Mouse (Mus musculus) ES-CJ7 (cell line): ENCODE measurements around the gene Fancd2.

Experiments
- DNase-seq: peaks from one replicate; pipeline ENCODE4 v3.0.0; 2011; ENCODE audit warnings: low read depth, low spot score

Fancd2 gene

DNA sequence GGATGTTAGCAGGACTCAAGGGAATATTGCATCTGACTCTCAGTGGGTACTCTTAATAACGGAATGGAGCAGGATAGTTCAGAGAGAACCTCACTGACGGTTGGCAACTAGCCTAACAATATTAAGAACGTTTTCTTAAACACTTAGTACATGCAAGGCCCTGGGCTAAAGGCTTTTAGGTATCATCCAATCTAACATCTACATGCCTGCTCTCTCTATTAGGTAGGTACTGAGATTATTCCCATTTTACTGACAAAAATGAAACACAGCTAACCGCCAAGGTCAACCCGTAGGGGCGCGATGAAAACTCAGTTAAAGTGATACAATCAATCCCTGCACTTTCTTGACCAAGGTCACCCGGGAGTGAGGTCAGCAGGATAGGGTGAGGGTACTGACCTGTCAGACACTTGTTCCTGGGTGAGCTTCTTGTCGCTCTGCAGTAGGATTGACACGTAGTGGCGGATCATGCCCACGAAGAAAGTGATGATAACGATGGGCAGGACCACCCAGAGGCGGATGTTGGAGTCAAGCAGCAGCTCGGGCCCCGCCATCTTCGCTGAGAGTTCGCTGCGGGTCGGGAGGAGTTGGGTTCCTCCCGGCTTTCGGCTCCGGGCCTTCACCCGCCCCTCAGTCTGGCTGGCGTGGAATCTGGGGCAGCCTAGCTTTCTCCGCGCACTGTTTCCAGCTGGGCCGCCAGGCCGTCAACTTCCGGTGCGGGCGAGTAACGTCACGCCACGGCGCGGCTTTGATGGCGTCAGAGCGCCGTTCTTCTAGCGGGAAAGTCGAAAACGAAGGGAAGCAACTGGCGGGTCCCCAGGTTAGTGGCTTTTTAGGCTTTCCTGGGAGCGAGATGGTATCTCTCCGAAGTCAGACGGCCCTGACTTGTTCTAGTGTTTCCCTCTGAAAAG lies at the start of gene Fancd2, which contains the start of gene Emc3:
Gene Fancd2, plus strand, starts transcription at position 751 of the 908 bp plus-strand sequence.
Gene Emc3, minus strand, starts transcription at position 721 of the 908 bp plus-strand sequence.
- DNase-seq: peak; percentile 93

GRCm38 (mm10) chr6:113482477-113483099 lies 48.9 kb upstream of the Fancd2 start:
- DNase-seq: peak; percentile 50

DNA sequence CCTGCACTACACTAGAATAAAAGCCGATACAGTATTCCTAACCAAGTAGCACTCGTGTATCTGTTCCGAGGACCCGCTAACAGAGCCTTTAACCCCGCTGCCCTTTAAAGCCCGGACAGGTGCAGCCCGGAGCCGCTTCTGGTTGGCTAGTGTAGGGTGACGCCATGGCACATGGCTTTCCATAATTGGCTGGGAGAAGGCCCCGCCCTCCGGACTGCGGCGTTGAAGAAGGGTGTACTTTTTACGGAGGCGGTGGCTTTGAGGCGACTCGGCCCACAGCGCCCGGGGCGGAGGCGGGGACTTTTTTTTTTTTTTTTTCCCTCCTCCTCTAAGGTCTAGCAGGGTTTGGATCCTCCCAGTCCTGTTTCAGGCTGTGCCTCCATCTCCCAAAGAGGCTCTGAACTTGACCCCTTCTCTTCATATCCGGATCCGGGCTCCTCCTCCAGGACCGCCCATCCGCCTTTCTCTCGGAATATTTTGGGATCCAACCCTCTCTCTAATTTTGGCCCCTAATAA lies 48.3 kb upstream of the Fancd2 start, which contains the start of gene Creld1:
Gene Creld1, plus strand, starts transcription at position 198 of the 516 bp plus-strand sequence.
- peak; percentile 100 for DNase-seq

DNA sequence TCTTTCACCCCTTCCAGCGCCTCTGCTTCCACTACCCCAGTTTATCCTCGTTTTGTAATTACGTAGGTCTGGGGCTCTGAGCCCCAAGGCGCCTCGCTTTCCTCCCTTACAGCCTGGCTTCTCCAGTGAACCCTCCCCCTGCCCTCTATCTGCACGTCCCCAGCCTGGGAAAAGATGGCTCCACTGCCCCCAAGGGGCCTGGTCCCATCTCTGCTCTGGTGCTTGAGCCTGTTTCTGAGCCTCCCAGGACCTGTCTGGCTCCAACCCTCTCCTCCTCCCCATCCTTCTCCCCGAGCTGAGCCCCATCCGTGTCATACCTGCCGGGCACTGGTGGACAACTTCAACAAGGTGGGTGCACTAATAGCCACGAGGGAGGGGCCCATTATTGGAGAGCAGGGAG lies 47.8 kb upstream of the Fancd2 start:
- DNase-seq: peak; percentile 64

GRCm38 (mm10) chr6:113487125-113487576 lies 44.3 kb upstream of the Fancd2 start:
- peak; percentile 73 for DNase-seq

DNA sequence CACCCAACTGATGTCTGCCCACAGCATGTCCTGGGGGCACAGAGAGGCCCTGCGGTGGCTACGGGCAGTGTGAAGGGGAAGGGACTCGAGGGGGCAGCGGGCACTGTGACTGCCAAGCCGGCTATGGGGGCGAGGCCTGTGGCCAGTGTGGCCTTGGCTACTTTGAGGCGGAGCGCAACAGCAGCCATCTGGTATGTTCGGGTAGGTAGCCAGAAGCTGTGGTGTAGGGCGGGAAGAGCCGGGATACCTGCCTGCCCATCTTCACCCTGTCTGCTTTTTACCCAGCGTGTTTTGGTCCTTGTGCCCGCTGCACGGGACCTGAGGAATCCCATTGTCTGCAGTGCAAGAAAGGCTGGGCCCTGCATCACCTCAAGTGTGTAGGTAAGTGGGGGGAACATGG lies 42.1 kb upstream of the Fancd2 start:
- DNase-seq: no peak

GRCm38 (mm10) chr6:113492101-113492864 lies 39.2 kb upstream of the Fancd2 start:
- peak; percentile 61 for DNase-seq

DNA sequence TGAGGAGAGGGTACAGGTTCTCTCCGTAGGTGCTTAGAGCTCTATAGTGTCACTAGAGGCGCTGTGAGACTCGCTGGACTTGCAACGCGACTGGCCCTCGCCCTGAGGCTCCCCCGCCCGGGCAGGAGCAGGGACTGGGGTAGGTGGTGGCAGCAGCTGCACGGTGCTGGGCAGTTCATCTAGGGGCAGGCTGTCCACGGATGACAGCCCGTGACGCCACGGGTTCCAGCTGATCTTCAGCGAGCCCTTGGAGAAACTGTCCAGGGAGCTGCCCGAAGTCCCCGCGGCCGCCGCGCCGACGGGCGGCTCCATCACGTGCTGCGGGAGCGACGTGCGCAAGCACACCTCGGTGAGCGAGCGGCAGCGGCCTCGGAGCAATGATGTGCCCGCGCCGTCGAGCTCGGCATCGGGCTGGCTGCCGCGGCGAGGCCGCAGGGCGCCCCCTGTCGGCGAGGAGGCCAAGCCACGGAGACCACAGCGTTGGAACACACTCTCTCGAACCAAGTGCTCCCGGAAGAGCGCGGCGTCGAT lies 37.2 kb upstream of the Fancd2 start:
- DNase-seq: peak; percentile 91

- DNase-seq: no peak
Measured at GRCm38 (mm10) chr6:113495071-113495675, 36.3 kb upstream of the Fancd2 start.

GRCm38 (mm10) chr6:113499346-113499745 lies 32.1 kb upstream of the Fancd2 start:
- no peak for DNase-seq

DNA sequence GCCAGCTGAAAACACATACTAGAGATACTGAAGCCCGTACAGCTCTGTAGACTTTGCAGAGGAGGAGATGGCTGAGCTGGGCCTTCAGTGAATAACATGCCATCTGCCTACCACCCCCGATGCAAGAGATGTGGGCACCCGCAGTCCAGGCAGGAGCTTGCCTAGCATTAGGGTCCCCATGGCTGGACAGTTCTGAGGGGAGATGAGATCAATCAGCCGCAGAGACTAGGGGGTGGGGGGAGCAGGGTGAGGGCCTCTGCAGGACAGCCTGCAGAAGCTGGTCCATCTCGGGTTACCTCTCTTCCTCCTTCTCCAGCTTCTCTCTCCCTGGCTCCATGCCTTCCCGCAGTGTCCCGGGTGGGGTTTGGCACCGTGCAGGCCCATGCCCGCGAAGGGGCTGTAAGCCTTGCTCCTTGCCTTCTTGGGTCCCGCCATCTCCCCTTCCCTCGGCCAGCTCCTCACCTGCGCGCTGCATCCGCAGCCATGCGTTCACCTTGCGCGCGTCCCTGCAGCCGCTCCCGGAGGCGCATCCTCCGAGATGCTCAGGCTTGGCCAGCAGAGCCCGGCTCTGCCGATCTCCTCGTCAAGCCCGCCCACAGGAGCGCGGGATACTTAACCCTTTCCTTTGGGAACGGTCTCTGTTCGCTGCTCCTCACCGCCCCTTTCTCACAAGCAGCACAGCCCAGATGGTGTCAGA lies 29.9 kb upstream of the Fancd2 start, which contains the start of gene Prrt3:
Gene Prrt3, minus strand, starts transcription at position 544 of the 697 bp plus-strand sequence.
- DNase-seq: peak; percentile 89

DNA sequence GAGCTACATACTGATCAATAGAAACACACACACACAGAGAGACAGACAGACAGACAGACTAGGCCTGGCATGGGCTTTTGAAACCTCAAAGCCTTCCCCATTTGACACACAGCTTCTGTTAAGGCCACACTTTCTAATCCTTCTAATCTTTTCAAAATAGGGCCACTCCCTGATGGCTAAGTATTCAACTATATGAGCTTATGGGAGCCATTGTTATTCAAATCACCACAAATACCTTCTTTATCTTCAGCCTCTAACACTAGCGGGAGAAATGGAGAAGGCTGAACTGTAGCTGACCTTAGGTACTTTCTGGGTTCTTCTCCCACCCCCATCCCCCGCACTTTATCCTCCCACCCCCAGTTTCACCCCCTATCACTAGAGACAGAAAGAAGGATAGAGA lies 28.7 kb upstream of the Fancd2 start:
- peak; percentile 90 for DNase-seq

DNA sequence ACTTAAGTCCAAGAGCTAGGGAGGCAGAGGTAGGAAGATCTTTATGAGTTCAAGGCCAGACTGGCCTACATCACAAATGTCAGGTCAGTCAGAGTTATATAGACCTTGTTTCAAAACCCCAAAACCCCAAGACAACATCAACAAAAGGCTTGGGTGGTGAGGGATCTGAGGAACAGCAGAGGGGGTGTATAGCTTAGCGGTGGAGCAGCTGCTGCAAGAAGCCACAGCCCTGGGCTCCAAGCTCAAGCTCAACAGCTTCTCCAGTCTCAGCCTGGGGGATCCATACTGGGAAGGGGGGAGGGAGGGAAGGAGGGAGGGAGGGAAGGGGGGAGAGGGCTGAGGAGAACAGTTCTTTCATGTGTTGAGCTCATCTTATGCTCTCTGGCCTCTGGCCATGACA lies 25.8 kb upstream of the Fancd2 start:
- DNase-seq: no peak

GRCm38 (mm10) chr6:113507130-113507529 lies 24.4 kb upstream of the Fancd2 start:
- no peak for DNase-seq

DNA sequence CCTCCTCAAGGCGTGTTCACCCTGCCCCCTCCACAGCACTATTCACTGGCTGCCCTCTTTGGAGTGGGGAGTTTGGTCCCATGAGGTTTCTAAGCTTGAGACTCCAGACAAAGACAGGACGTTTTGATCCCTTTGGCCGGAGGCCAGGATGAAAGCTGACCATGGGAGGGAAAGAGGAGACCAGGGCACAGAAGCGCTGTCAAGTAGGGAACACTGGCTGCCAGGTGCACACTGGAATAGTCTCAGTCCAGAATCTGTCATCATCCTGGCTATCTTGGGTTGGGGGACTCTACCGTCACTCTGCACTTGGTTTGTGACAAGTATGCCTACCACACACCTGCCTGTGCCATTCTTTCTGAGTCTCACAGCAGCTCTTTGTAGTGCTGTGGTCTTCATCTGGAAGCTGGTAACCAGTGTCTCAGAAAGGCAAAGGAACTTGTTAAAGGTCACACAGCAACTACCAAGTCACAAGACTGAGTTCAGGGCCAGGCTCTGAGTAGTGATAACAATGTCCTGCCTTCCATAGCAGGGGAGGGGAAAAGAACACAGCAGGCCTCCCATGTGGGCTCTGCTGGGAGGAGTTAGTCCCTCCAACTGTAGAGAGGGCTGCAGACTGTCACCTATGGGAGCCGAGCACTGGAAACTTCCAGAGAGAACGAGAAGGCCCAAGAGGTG lies 23.1 kb upstream of the Fancd2 start:
- DNase-seq: no peak

- DNase-seq: no peak
Measured at GRCm38 (mm10) chr6:113508947-113509280, 22.6 kb upstream of the Fancd2 start.

DNA sequence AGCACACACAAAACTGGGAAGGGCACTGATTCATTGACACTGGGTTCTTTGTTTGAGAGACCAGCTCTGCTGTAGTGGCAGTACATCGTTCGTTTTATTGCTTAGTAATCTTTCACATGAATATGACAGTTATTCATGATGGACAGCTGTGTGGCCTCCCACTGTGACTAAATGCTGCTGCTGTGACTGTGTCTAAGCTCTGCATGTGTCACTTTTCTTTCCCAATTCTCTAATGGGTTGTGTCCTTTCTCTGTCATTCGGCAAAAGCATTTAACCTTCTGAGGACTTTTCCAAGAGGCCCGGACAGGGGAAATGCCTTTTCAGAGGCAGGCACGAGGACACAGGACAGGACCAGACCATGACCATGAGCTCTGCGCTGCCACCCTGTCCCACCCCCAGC lies 17.5 kb upstream of the Fancd2 start:
- no peak for DNase-seq

- no peak for DNase-seq
Measured at GRCm38 (mm10) chr6:113514600-113514999, 16.9 kb upstream of the Fancd2 start.

- no peak for DNase-seq
Measured at GRCm38 (mm10) chr6:113517434-113518080, 13.9 kb upstream of the Fancd2 start.
